Mouse (Mus musculus): Measurements from ENCODE around the gene Efna5. TPM values are rescaled to one million over a fixed set of nuclear protein-coding genes. Genes with fewer than 3 reads are reported as not detected.

Efna5 gene
- 10 to 100 TPM; 32.9 to 40.6 TPM for total RNA-seq (2021)
- long read RNA-seq, experiment 1, partial matches to known transcripts, result 0 of 4 reads
- long read RNA-seq, experiment 1, other reads (novel, unspliced or antisense), result 4 of 4 reads
- long read RNA-seq, experiment 2, partial matches to known transcripts, result 3 of 12 reads
- long read RNA-seq, experiment 2, other reads (novel, unspliced or antisense), result 9 of 12 reads

- DNase-seq (ENCODE audit: low spot score in 2 of 2), result peak in 1 of 2 experiments; percentile 17
Measured at GRCm38 (mm10) chr17:62881176-62881790, at the start of gene Efna5. Efna5 (minus strand) TSS chr17:62881317.

DNA sequence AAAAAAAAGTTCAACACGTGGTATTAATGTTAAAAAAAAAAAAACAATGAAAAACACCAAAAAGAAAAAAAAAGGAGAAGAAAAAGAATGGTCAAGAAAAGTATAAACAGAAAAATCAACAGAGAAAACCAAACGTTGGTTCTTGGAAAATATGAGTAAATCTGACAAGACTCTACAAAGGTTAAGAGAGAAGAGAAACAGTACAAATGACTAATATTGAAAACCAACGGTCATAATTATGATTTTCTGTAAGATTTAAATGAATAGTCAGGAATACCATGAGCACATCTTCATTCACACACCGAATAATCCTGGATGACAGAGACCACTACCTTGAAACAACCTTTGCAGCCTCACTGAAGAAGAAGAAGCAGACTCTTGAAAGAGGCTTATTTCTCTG, 34.2 kb upstream of the Efna5 start:
- DNase-seq (ENCODE audit: low spot score in 2 of 2), result no peak

DNA sequence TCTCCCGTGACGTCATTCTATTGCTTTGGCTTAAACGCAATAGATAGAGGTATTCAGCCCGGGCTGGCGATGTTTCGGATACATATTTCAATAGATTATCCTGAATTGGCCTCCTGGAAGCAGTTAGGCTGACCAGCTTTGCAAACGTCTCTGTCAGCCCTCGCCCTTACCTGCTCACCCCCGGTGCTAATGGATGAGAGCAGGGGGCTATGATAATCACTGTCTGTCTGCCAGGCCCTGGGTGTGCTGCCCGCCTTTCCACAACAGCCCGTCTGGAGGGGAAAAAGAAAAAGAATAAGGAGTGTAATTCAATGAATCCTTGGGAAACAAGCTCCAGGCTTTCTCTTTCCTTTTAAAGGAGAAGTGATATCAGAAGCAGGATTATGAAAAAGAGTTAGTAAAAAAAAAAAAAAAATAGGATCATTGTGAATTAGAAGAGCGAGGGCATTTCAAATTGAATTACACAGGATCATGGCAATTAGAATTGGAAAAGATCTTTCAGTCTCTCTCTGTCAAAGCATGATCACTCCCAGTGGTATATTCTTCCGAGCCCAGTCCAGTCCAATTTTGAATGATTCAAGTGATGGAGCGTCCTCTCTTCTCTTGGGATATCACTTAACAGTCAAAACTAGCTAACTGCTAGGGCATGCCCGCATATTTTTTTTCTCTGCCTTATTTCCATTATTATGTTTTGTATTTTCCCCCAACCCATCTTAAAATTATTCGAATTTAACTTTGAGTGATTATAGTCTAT, 24.8 kb upstream of the Efna5 start:
- DNase-seq (ENCODE audit: low spot score in 2 of 2), result no peak

DNA sequence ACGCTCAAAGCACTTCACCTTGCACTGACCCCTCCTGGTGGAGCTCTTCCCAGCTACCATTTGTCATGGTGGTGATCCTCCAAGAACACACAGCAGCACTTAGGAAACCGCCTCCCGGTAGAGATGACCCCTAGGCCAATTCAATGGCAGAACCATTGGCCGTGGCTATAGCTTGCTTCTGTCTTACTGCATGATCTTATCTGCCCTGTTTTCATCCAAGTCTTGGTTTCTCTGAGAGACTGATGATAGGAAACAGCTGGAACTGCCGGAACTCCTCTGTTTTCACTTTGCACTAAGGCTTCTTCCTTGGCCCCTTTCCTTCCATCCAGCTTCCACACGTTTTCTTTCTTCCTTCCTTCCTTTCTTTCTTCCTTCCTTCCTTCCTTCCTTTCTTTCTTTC, 17.9 kb upstream of the Efna5 start:
- no peak for DNase-seq (ENCODE audit: low spot score in 2 of 2)

GRCm38 (mm10) chr17:62889991-62890390, 8.9 kb upstream of the Efna5 start:
- no peak for DNase-seq (ENCODE audit: low spot score in 2 of 2)

GRCm38 (mm10) chr17:62884129-62884506, 3.0 kb upstream of the Efna5 start:
- DNase-seq (ENCODE audit: low spot score in 2 of 2), result peak; percentile 49 to 57

DNA sequence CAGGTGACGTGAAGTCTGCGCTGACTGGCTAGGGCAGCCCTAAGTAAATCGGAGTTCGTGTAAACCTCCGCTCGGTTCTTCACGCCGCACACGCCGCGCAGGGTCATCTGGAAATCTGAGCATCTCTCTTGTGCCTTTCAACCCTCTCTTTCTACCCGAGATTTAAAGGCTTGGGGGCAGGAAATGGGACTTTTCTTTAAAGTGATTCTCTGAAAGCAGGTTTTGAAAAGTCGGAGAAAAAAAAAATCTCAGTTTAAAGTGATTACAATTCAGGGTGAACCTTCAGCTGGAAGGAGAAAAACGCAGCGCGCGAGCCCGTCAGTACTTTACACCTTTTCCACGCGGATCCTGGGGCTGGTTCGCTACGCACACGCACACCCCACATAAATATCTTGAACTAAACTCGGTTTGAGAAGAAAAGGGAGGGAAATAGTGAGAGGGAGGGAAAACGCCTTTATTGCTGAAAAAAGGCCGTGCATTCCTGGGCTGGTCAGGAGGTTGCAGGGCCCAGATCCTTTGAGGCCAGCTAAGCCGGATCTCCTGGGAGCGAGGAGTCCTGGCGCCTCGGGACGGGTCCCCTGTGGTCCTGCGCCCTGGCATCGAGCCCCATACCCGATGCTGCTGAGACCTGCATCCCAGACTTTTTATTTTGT, 2.5 kb upstream of the Efna5 start:
- DNase-seq (ENCODE audit: low spot score in 2 of 2), result peak in 1 of 2 experiments; percentile 5

- peak; percentile 64 to 70 for DNase-seq (ENCODE audit: low spot score in 2 of 2)
Measured at GRCm38 (mm10) chr17:62882726-62883475, 1.8 kb upstream of the Efna5 start.

- peak in 1 of 2 experiments; percentile 34 for DNase-seq (ENCODE audit: low spot score in 2 of 2)
Measured at GRCm38 (mm10) chr17:62881791-62882725, 941 bp upstream of the Efna5 start.

DNA sequence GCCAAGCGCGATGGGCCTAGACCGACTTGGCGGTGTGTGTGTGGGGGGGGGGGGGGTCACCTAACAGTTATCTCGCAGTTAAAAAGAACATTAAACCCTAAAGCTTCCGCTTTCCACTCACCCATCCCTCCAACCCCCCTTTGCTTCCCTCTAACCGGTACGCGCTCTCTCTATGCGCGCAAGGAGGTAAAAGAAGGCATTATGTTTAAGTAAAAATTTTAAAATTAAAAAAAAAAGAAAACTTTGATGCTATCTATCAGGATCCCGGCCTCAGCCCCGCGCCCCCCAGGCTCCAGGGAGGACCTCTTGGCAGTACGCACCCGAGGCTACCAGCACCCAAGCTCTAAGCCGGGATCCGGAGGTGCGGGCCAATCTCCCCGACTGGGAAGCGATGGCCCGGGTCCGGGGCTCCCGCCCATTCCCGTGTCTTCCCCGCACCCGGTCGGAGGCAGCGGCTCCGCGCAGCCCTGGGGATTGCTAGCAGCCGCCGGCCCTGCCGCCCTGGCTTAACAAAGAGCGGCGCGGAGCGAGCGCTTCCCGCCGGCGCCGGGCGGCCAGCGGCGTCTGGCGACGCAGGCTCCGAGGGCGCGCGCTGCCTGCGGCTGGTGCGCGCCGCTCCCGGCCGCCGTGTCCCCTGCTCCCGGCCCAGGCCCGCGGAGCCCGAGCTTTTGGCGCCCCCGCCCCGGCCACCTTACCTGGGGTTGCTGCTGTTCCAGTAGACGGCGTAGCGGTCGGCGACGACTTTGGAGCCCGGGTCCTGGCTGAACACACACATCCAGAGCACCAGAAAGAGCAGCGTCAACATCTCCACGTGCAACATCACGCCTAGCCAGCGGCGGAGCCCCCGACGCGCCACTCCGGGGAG, 574 bp downstream of the Efna5 start:
- peak in 1 of 2 experiments; percentile 19 for DNase-seq (ENCODE audit: low spot score in 2 of 2)

DNA sequence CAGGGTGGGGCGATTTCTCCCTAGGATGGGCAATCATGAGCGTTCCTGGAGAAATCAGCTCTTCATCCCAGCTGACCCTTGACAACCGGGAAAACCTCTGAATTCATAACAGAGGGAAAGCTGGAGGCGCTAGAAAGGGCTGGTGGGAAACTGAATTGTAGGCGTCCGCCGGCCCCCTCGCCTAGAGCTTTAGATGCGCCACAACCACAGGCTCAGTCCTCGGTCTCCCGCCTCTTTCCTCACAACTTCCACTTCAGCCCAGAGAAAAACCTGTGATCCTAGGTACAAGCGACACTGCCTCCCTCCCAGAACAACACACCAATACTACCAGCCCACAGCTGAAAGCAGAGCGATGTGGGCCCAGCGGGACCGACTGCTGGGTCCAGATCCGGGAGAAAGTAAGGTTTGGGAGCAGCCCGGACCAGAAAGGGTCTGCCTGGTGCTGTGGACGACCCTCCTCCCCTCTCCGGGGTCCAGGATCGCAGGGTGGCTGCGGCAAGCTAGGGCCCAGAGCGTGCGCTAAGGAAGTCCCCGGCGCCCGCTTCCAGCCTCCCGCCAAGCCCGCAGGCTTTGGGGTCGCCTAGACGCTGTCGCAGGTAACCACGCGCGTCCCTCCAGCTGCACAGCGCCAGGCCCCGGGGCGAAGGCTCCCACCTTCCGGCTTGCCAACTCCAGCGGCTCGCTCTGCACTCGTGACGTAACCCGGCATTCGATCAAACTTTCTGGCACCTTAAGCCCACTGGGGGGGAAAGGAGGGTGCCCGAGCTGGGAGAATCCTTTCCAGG, 1.4 kb downstream of the Efna5 start:
- DNase-seq (ENCODE audit: low spot score in 2 of 2), result peak in 1 of 2 experiments; percentile 12

DNA sequence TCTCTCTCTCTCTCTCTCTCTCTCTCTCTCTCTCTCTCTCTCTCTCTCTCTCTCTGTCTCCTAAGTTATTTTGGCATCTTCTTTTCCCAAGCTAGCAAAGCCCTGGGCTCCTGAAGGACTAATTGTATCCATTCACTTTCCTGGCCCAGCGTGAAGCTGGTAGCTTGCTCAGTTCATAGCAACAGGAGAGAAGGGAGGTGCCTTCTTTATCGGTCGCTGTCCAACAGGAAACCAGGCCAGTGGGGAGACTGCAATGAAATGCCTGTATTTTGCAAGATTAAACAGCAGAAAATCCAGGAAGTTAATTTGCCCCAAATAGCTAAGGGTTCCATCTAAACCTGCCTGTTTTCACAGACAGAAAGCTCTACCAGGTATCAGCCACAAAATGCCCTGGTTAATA, 5.4 kb downstream of the Efna5 start:
- DNase-seq (ENCODE audit: low spot score in 2 of 2), result no peak

DNA sequence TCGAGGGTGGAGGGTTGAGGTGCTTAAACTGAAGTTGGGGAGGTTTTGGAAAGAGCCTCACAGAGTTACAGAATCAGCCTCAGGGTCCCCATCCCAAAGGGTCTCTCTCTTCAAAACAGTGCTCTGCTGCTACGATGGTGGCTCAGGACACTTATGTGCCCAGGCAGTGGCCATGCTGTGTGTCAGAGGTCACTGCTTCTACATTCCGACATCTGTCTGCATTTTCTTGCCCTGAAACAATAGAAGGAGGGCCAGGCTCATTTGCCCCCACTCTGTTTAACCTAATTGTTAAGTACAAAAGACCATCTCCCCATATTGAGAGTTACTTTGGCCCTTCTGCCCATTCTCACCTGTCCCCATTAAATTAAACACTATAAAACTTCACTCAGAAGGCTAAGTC, 9.2 kb downstream of the Efna5 start:
- no peak for DNase-seq (ENCODE audit: low spot score in 2 of 2)

GRCm38 (mm10) chr17:62871191-62871590, 9.9 kb downstream of the Efna5 start:
- no peak for DNase-seq (ENCODE audit: low spot score in 2 of 2)

- DNase-seq (ENCODE audit: low spot score in 2 of 2), result no peak
Measured at GRCm38 (mm10) chr17:62870446-62870845, 10.7 kb downstream of the Efna5 start.

DNA sequence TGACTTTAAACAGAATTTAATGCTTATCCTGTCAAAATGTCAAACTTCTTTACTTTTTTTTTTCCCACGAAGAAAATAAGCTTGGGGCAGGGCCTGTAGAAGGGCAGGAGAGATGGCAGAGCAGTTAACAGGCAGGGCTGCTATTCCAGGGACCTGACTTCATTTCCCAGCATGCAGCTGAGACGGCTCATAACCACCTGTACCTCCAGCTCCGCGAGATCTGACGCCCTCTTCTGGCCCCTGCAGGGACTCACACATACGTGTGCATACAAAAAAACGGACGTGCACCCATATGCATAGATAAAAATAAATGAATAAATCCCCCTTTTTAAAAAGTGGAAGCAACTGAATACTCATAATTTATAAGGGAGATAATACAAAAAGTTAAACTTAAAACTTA, 16.2 kb downstream of the Efna5 start:
- no peak for DNase-seq (ENCODE audit: low spot score in 2 of 2)

- DNase-seq (ENCODE audit: low spot score in 2 of 2), result no peak
Measured at GRCm38 (mm10) chr17:62863004-62863403, 18.1 kb downstream of the Efna5 start.

GRCm38 (mm10) chr17:62862298-62862999, 18.7 kb downstream of the Efna5 start:
- DNase-seq (ENCODE audit: low spot score in 2 of 2), result no peak
